Mouse (Mus musculus) embryonic fibroblast, embryonic 13.5 days (primary cell): Measurements from ENCODE around the gene Dync2h1.

Source experiments
- CTCF ChIP-seq: IDR thresholded peaks from 2 replicates; pipeline ENCODE4 v1.5.1; 2011; ENCODE audit warnings: mild to moderate bottlenecking, control low read depth, low read length, moderate library complexity, borderline replicate concordance; ENCODE audit not compliant: insufficient read depth
- POLR2A ChIP-seq: IDR thresholded peaks from 2 replicates; pipeline ENCODE4 v1.6.1; 2011; ENCODE audit warnings: low read depth, mild to moderate bottlenecking, control low read depth, low read length, moderate library complexity

DNA sequence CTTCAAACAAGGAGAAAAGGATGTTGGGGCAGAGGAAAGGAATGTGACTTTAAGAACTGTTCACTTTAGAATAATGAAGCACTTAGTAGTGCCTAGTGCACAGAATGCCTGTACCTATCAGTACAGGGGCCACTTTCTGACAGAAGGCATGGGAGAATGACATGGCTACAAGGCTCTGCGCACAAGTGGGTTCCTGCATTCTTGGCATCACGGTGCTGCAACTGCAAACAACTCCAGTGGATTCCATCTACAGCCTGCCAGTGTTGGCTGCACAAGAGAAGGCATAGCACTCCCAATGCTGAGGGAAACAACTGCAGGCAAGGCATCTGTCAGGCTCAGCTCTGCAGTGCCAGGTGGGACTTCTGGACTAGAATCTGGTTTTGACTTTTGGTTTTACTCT, 151.7 kb downstream of the Dync2h1 start:
- TF ChIP-seq CTCF (no peak), POLR2A (no peak)
